Mouse (Mus musculus): ENCODE measurements around the gene Fbl.
"Not testable (repeated sequence)": the region's sequence is repeated elsewhere in the genome, so short reads cannot be mapped to it uniquely, and the experiment has no call there.

Fbl gene

GRCm38 (mm10) chr7:28169489-28170422 lies at the start of gene Fbl:
Gene Fbl, plus strand, starts transcription at chr7:28169710.
- DNase-seq (ENCODE audit: low read depth, low spot score), result peak; percentile 97

- no peak for DNase-seq (ENCODE audit: low read depth, low spot score)
Measured at GRCm38 (mm10) chr7:28129166-28129565, 40.3 kb upstream of the Fbl start, which contains the start of gene 9530053A07Rik. Gene 9530053A07Rik, plus strand, starts transcription at chr7:28129466.

GRCm38 (mm10) chr7:28137613-28138012 lies 31.9 kb upstream of the Fbl start:
- DNase-seq (ENCODE audit: low read depth, low spot score), result peak; percentile 10

- peak; percentile 60 for DNase-seq (ENCODE audit: low read depth, low spot score)
Measured at GRCm38 (mm10) chr7:28148263-28148662, 21.2 kb upstream of the Fbl start.

GRCm38 (mm10) chr7:28149841-28150240 lies 19.7 kb upstream of the Fbl start:
- no peak for DNase-seq (ENCODE audit: low read depth, low spot score)

- DNase-seq (ENCODE audit: low read depth, low spot score), result peak; percentile 60
Measured at GRCm38 (mm10) chr7:28151584-28152221, 17.8 kb upstream of the Fbl start.

- not testable (repeated sequence) for DNase-seq (ENCODE audit: low read depth, low spot score)
Measured at GRCm38 (mm10) chr7:28153595-28153994, 15.9 kb upstream of the Fbl start.

- no peak for DNase-seq (ENCODE audit: low read depth, low spot score)
Measured at GRCm38 (mm10) chr7:28159292-28159691, 10.2 kb upstream of the Fbl start.

GRCm38 (mm10) chr7:28159893-28160292 lies 9.6 kb upstream of the Fbl start:
- no peak for DNase-seq (ENCODE audit: low read depth, low spot score)

- no peak for DNase-seq (ENCODE audit: low read depth, low spot score)
Measured at GRCm38 (mm10) chr7:28161163-28161749, 8.3 kb upstream of the Fbl start.

GRCm38 (mm10) chr7:28165406-28165805 lies 4.1 kb upstream of the Fbl start:
- DNase-seq (ENCODE audit: low read depth, low spot score), result no peak

GRCm38 (mm10) chr7:28168320-28169115 lies 992 bp upstream of the Fbl start:
- DNase-seq (ENCODE audit: low read depth, low spot score), result peak; percentile 83

GRCm38 (mm10) chr7:28175358-28175757 lies 5.8 kb downstream of the Fbl start:
- DNase-seq (ENCODE audit: low read depth, low spot score), result no peak

GRCm38 (mm10) chr7:28179228-28179627 lies 9.7 kb downstream of the Fbl start, which contains the start of gene Dyrk1b:
Gene Dyrk1b, plus strand, starts transcription at chr7:28179469.
- DNase-seq (ENCODE audit: low read depth, low spot score), result peak; percentile 99

GRCm38 (mm10) chr7:28179741-28180377 lies 10.3 kb downstream of the Fbl start:
- DNase-seq (ENCODE audit: low read depth, low spot score), result peak; percentile 96

- DNase-seq (ENCODE audit: low read depth, low spot score), result no peak
Measured at GRCm38 (mm10) chr7:28180890-28181289, 11.4 kb downstream of the Fbl start.

GRCm38 (mm10) chr7:28181376-28181775 lies 11.9 kb downstream of the Fbl start:
- no peak for DNase-seq (ENCODE audit: low read depth, low spot score)

GRCm38 (mm10) chr7:28182320-28182719 lies 12.8 kb downstream of the Fbl start:
- DNase-seq (ENCODE audit: low read depth, low spot score), result no peak

- no peak for DNase-seq (ENCODE audit: low read depth, low spot score)
Measured at GRCm38 (mm10) chr7:28185884-28186283, 16.4 kb downstream of the Fbl start.

GRCm38 (mm10) chr7:28186631-28187030 lies 17.1 kb downstream of the Fbl start:
- no peak for DNase-seq (ENCODE audit: low read depth, low spot score)

- DNase-seq (ENCODE audit: low read depth, low spot score), result no peak
Measured at GRCm38 (mm10) chr7:28191489-28191888, 22.0 kb downstream of the Fbl start.
